Mouse (Mus musculus) megakaryocyte-erythroid progenitor cell, adult 5-6 weeks (primary cell): Measurements from ENCODE around the gene Gpr31b. TPM values are rescaled to one million over a fixed set of nuclear protein-coding genes. Genes with fewer than 3 reads are reported as not detected.
"Not testable (repeated sequence)": the region's sequence is repeated elsewhere in the genome, so short reads cannot be mapped to it uniquely, and the experiment has no call there.

Experiments used
- ATAC-seq: replicated peaks from 2 replicates; pipeline ENCODE4 v1.8.0; 2016; ENCODE audit warnings: mild to moderate bottlenecking, inconsistent platforms; ENCODE audit not compliant: severe bottlenecking, poor library complexity, low FRiP score, low TSS enrichment
- total RNA-seq, 2 experiments: library from RNA; stranded (forward) in 1 of 2; stranded (reverse) in 1 of 2; fragments of 200-1000, 215-1000 nt in 1 of 2; fragments of >200 nt in 1 of 2; fragmentation: Nextera tagmentation in 1 of 2; gene quantifications; 2 replicates each; pipeline ENCODE4 v1.2.3; 2014 to 2017

The Gpr31b gene
- not detected in 2 replicates for total RNA-seq (2014; fragmentation: Nextera tagmentation)
- not detected in 2 replicates for total RNA-seq (2017)

DNA sequence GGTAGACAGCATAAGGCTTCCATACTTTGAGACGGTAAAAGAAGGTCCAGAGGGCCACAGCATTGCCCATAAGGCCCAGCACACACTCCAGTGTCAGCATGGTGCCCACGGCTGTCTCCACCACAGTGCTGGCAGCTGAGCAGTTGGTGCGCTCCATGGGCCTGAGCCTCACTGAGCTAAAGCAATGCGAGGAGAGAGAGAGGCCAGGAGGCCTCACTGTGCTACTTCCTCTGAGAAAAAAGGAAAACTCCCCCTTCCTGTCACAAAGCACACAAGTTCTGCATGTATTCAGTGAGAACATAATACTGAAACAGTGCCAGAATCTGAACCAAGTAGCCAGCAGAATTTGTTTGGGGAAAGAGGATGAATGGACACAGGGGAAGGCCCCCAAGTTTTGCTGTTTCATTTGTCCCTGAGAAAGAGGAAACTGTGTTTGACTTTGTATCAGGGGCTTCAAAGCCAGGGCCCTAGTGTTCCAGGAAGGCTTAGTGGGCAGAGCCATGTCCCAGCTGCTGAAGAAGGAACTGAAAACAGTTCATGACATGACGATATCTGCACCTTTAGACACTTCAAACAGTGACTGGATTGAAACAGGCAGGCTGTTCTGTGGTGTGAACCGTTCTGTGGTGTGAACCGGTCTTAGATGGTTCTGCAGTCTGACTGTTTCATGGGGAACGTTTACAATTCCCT is at the start of gene Gpr31b:
Gpr31b (minus strand) TSS at position 173 of the 690 bp plus-strand sequence.
- not testable (repeated sequence) for ATAC-seq

DNA sequence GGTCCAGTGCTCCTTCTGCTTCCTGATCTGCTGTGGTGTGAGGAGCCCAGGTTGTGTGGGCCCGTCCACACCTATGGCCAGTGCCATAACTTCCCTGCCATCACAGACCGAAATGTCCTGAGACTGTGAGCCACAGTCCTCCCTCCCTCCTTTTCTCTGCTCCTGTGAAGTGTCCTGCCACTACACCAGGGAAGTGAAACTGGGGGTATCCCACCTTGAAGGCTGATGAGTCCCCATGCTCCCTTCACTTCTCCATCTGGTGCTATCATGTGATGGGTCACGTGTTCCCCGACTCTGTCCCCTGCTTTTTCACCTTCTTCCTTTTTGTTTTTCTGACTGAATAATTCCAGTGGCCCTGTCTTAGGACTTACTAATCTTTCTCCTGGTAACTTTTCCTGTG is 40.9 kb upstream of the Gpr31b start:
- ATAC-seq, result not testable (repeated sequence)

GRCm38 (mm10) chr17:13092100-13092764 is 40.1 kb upstream of the Gpr31b start:
- not testable (repeated sequence) for ATAC-seq

DNA sequence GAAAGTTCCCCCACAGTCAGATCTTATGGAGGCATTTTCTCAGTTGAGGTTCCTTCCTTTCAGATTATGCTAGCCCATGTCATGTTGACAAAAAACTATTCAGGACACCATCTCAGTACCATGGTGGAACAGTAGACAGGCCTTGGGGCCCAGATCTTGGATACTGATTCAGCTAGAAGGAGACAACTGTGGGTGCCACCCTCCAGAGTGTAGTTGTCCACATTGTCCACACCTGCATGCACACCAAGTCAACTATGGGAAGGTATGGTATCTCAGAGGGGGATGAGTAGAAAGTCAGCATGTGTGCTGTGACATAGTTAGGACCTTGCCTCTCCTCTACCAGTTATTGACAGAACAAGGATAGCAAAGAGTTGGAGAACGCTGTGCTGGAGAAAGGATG is 39.4 kb upstream of the Gpr31b start:
- ATAC-seq, result not testable (repeated sequence)

DNA sequence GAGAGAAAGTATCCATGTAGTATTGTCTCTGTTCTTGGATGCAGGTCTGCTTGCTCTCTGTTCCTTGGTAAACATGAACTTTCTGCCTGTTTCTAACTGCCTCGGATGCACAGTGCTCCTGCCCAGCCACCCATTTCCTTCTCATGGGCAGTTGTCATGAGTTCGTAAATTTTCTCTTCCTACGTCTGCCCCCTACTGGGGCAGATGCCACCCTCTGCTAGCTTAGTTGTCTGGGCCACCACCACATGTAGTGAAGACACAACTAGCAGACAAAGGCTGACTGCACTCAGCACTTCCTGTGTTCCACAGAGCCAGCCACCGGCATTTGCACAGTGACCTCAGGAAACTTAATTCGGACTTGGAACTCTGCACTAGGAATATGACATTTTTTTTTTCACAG is 17.1 kb upstream of the Gpr31b start:
- not testable (repeated sequence) for ATAC-seq

- not testable (repeated sequence) for ATAC-seq
These were observed 15.8 kb upstream of the Gpr31b start for GRCm38 (mm10) chr17:13067864-13068385.

GRCm38 (mm10) chr17:13062882-13063281 is 10.8 kb upstream of the Gpr31b start:
- ATAC-seq, result not testable (repeated sequence)

- ATAC-seq, result not testable (repeated sequence)
These were observed 8.7 kb upstream of the Gpr31b start, which contains the start of gene Tcp10b for GRCm38 (mm10) chr17:13060804-13061203. Tcp10b (plus strand) TSS chr17:13061104.

DNA sequence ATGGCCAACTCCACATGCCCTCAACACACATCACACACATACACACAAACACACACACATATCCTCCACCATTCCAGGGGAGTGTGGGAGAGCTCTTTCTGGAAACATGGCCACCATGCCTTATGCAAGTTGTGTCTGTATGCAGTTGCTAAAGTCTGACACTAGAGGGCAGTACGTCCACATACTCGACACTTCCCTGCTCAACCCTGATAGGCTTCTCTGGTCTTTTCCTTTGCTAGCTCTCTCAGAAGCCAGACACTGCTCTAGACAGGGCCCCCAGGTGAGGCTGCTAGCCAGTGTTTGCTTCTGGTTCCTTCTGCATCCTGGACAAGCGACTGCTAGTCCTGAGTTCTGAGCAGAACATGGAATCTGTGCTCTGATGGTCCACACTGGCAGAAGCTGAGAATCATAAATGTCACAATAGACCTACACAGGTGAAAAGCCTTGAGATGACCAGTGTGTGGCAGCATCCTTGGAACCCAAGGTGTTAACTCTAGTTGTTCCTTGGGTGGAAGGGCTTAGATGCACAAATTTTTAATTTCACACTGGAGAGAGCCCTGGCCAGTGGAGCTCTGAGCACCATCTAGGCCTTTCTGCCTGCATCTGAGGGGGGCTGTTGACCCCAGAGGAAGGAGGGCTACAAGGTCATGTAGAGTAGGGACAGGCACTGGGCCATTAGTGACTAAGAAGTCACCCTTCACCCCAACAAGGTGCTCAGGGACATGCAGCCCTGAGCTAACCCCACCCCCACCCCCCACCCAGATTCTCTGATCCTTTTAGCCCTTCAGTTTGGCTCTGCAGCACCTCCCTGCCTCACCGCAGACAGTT is 8.0 kb downstream of the Gpr31b start:
- peak; percentile 76 for ATAC-seq

DNA sequence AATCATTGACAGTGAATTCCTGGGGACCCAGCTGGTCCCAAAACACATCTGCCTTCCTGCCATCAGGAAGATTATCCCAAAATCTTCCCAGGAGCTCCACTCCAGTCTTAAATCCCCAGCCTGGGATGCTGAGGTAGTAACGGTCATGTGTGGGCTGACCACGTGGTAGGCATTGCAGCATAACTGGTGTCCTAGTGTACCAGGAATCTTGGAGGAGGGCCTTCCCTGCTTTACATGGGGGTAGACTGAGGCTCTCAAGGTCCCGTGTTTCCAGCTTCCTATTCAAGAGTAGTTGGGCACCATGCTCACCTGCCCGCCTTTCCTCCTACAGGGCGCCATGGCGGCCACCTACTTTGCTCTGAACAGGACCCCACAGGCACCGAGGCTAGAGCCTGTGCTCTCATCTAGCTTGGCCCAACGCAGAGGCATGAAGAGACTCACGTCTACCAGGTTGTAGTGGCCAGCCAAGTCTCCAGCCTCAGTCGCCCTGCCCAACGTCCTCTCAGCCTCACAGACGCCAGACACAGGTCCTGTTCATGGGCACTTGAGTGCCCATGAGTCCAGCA is 15.4 kb downstream of the Gpr31b start:
- 0 out of 2 replicates have a peak, but pooled peaks have one; percentile 37 for ATAC-seq

- no peak for ATAC-seq
These were observed 38.8 kb downstream of the Gpr31b start for GRCm38 (mm10) chr17:13013316-13013715.

- peak; percentile 48 for ATAC-seq
These were observed 42.2 kb downstream of the Gpr31b start for GRCm38 (mm10) chr17:13009887-13010286.

DNA sequence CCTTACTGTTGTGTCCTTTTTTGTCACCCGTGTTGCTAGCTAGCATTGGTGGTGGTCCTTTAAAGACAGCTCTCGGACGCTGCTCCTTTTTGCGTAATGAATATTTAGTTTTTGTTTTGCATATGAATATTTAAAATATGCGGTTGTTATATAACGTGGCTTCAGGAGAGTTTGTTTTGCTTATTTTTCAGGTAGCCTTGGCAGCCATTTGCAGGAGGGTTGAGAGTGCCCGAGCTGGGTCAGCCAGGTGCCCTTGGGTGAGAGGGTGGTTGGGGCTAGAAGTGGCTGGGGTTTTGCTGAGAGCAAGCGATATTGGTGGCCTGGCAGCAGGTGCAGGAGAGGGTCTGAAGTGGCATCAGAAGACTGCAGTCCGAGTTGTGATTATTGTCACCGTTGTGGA is 43.6 kb downstream of the Gpr31b start:
- ATAC-seq, result peak; percentile 14; the same call in 1 of the 2 replicates

DNA sequence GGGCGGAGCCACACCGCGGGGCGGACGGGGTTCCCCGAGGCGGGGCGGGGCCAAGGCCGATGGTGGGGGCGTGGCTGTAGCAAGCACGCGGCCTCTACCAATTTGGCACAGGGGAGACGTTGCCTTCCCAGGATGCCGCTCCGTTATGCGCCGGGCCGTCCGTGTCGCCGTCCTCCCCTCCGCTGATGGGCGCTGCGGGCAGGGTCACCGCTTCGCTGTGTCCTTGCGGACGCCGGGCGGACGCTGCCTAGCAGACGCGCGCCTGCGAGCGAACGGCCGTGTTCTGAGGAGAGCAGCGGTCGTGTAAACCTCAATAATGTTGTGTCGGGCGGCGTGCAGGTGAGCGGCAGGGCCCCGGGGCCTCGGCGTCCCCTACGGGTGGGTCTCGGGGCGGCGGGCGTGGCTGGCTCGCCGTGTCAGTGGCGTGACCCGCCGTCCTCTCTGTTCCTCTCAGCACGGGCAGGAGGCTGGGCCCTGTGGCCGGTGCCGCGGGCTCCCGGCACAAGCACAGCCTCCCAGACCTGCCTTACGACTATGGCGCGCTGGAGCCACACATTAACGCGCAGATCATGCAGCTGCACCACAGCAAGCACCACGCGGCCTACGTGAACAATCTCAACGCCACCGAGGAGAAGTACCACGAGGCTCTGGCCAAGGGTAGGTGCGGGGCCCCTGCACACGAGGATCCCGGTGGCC is 44.2 kb downstream of the Gpr31b start:
- peak; percentile 96 for ATAC-seq

- no peak for ATAC-seq
These were observed 45.1 kb downstream of the Gpr31b start for GRCm38 (mm10) chr17:13006984-13007383.

DNA sequence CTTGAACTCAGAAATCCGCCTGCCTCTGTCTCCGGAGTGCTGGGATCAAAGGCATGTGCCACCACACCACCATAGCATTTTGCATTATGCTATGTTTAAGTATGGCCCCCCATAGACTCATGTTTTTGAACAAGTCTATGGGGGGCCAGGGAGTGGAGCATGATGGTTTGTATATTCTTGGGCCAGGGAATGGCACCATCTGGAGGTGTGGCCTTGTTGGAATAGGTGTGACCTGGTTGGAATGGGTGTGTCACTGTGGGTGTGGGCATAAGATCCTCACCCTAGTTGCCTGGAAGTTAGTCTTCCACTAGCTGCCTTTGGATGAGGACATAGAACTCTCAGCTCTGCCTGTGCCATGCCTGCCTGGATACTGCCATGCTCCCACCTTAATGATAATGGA is 45.5 kb downstream of the Gpr31b start, which contains the start of gene Sod2:
Sod2 (plus strand) TSS at position 301 of the 400 bp plus-strand sequence.
- ATAC-seq, result not testable (repeated sequence)

DNA sequence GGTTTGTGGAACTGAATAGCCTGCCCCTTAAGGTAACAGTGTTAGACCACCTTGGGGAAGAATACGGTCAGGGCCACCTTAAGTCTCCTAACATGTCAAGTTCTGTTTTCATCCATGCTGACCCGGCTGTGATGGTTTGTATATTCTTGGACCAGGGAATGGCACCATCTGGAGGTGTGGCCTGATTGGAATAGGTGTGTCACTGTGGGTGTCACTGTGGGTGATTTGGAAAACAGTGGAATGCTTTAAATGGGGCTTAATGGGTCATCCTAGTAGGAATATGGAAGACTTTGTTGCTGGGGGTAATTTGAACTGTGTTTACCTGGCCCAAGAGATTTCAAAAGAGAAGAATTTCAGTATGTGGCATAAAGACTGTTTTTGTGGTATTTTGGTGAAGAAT is 47.7 kb downstream of the Gpr31b start:
- ATAC-seq, result not testable (repeated sequence)

- ATAC-seq, result not testable (repeated sequence)
These were observed 49.9 kb downstream of the Gpr31b start for GRCm38 (mm10) chr17:13002243-13002642.
